Mouse (Mus musculus): ENCODE data around the gene Ackr3. TPM values are rescaled to one million over a fixed set of nuclear protein-coding genes. Genes with fewer than 3 reads are reported as not detected.
A peak's percentile ranks its signal among the peaks of the same experiment; 100 is the strongest.

Gene Ackr3
- total RNA-seq, 2 experiments from 2014 or later: 9.0 to 12.1 TPM

DNA sequence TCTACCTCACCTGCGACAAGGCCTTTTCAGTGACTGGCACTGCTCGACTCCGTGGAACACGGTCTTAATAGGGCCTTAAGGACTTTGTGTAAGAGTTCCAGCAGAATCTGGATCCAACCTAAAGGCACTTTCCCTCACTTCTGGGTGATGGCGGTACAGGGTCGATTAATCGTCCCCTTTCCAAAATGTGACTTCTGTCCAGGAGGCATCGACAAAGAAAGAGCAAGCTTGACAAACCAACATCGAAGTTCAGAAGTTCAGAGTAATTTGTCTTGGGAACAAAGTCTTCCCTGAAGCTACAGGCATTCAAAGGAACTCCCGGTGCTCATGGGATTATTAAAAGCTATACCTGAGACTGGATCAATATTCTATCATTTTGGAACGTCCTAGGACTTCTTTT lies 439 bp upstream of the Ackr3 start:
- no peak for DNase-seq (ENCODE audit: low spot score)

DNA sequence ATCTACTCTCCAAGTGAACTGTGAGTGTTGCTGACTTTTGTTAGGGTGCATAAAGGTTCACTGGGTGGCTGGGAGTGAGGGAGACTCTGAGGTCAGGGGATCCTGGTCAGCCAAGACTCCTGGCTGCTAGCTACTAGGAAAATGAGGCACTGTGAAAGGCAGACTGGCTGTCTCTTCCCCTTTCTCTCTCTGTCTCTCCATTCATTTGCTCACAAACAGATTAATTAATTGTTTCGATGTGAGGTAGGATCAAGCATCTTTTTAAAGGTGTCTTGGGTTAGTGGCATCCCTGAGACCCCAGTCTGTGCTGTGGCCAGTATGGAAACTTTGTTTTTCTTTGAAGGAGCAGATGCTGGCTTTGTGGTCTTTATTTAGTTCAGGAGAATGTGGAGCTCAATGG lies 1.0 kb downstream of the Ackr3 start:
- no peak for DNase-seq (ENCODE audit: low spot score)

DNA sequence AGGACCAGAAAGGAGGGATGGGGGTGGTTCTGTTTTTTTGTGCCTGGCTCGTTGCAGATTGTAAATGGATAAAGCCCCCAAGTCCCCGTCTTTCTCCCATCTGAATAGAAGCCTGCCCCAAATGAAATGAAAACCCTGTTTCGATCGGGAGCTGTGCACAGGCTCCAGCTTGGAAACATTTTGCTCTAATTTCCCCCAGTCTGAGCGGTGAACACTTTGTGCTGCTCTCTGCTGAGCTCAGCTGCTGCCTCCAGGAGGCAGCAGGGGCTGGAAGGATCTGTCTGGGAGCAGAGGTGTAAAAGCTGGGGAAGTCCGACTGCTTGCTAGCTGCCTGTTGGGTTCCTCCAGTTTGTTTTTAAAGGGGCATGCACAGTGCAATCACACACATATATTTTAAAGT lies 1.4 kb downstream of the Ackr3 start:
- peak; percentile 54 for DNase-seq (ENCODE audit: low spot score)

DNA sequence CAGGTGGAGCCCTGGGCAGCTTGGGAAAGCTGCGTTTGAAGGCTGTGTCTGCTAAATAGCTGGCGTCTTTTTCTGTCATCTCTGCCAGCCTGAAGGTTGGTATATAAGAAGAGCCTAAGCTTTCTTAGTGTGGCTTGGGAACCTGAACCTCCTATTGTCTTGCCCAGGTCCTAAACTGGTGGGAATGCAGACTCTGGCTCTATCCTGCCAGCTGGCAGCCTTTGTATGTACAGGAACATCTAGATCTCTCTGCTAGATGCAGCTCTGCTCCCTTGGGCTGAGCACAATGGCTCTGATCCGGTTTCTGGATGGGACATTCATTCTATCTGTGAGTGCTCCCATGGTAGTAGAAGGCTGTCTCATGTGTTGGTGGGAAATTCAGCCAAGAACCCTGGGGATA lies 2.9 kb downstream of the Ackr3 start:
- DNase-seq (ENCODE audit: low spot score): peak; percentile 24

DNA sequence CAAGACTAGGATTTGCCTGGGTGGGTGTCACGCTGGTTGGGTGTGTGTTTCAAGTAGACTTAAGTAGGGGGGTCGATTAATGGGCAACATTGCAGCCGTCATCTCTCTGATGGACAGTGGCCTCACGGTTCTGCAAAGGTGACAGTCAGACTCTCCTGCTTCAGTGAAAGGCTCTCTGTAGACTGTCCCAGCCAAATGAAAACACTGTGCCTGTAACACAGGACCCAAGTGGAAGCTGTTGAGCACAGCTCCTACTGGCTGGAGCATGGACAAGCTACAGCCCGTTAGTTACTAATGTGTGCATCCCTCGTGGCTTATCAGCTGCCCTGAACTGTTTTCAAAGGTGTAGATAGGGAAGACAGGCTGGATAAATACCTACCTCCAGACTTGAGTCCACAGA lies 3.5 kb downstream of the Ackr3 start:
- DNase-seq (ENCODE audit: low spot score): no peak

DNA sequence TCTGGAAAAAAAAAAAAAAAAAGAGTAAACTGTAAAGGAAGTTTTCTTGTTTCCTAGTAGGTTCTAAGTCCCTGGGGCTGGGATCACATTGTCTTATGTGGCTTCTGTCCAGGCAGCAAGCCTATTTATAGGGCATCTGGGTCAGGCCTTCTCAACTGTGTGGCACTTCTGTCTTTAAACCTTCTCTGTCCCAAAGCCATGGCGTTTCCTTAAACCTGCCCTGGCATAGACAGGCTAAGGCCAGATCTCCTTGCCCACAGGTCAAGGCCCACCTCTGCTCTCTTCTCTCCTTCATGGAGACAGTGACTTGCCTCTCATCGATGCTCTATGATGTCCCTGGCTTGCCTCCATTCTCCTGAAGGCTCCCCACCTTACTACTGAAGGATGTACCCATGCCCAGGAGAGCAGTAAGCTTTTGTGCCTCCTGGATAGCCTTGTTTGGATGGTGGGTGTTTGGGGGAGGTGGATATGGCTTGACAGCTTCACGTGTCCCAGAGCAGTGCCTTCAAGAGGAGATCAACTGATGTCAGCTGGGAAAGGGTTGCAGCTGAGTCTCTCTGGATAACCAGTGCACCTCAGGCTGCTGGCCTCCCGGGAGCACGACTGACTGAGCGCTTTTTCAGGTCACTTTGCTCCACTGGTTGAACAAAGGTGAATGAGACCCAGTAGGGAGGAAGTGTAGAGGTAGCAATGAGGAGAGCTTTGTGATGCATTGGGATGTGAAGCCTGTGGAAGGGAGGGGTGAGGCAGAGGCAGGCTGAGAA lies 4.1 kb downstream of the Ackr3 start:
- peak; percentile 56 for DNase-seq (ENCODE audit: low spot score)

DNA sequence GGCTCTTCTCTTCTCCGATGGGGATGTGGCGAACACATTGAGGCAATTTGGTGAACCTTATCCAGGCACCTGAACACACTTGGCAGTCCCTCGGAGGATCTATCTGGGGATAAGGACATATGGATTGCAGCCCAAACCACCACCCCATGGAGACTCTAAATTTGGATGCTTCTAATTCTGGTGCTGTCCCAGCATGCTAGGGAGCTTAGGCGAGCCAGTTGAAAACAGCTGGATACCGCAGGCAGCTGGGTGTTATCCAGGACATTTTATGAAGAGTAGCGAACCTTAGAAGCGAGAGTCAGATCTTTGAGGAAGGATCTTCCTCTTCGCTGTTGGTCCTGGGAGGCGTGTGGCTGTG lies 4.7 kb downstream of the Ackr3 start:
- DNase-seq (ENCODE audit: low spot score): peak; percentile 72

DNA sequence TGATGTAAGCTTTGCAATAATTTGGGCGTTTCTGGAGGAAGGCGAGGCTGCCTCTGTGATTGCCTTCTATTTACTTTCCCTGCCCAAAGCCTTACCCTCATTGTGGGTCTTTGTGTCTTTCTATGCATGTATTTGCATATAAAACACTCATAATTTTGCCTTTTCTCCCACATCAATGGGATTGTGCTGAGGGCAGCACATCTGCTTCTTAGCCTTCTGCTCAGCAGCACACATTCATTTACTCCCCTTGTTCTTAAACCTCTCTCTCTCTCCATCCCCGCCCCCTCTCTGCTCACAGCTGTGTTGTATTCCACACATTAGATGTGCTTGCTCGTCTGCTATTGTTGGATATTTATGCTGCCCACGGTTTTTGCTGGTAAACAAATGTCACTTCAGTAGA lies 5.3 kb downstream of the Ackr3 start:
- DNase-seq (ENCODE audit: low spot score): no peak

DNA sequence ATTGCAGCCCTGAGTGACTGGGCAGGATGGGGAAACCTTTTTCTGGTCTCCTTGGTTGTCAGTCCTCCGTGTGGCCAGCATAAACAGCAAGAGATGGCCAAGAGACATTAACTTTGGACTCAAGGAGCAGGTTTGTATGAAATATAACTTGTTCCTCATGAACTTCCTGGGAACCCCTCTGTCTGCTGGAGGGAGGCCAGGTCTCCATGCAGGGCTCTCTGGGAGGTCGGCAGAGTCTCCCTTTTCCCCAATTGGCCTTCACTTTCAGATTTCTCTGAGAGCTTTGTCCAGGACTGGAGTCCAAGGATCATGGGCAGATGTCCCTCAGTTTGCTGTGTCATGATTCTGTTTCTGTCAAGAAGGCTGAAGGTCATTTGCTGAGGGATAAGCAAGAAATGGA lies 6.0 kb downstream of the Ackr3 start:
- DNase-seq (ENCODE audit: low spot score): peak; percentile 43

DNA sequence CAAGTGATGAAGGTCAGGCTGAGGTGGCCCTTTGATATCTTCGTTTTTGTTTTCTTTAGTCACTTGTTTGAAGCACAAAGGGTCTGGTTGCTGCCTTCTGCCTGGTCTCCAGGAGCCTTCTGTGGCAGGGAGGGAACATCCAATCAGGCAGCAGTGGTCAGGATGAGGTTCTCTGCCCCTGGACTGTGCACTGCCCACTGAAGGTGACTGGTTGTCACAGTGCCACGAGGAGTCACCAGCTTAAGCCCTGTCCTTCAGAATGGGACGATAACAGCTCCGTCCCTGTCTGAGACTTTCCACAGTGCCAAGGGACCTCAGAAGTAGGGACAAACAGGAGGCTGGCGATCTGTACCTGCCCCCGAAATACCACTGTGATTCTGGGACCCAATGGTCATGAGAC lies 6.6 kb downstream of the Ackr3 start:
- no peak for DNase-seq (ENCODE audit: low spot score)

DNA sequence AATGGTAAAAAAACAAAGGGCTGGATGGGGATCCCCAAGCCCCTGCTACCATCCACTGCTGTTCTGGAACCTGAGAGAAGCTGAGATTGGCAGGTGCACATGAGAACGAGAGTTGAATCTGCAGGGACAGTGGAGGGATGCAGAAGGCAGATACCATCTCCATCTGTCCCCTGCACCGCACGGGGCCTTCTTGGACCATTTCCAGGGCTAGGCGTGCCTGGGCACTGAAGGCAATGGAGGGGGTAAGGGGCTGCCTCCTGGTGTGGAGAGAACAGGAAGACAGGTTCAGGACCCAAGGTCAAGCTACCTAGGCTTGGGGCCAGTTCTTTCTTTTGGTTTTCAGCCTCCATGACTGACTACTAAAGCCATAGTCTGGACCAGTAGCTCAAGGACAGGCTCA lies 7.0 kb downstream of the Ackr3 start:
- DNase-seq (ENCODE audit: low spot score): no peak

DNA sequence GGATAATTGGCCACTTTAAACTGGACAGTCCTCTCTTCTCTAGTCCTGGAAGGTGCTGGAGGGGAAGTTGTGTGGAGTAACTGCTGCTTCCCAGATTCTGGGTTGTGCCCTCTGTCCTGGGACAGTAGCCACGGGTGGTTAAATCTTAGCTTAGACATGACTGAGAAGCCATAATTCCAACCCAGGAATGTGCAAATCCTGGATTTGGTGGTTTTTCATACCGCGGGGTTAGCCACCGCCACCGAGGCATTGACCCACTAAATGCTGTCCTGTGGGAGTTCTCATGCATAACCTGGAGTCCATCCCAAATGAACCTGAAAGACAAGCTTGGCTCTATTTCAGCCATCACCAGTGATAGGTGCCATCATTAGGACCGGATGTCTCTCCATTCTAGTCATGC lies 8.6 kb downstream of the Ackr3 start:
- DNase-seq (ENCODE audit: low spot score): no peak

DNA sequence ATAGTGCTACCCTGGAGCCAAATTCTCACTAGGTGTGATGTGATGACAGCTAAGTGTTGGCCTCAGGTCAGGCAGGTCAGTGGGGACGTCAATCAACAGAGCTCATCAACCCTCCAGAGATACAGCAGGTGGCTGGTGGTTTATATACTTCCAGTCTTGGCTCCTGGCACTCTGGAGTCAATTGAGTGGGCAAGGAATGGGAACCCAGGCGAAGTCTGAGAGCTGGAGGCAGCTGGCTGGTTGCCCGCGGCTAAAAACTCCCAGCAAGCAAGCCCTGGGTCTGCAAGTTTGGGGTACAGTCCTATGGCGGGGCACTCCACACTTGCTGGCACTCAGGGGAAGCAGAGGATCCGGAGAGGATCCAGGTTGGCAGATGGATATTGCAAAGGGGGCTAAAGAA lies 9.1 kb downstream of the Ackr3 start:
- no peak for DNase-seq (ENCODE audit: low spot score)

DNA sequence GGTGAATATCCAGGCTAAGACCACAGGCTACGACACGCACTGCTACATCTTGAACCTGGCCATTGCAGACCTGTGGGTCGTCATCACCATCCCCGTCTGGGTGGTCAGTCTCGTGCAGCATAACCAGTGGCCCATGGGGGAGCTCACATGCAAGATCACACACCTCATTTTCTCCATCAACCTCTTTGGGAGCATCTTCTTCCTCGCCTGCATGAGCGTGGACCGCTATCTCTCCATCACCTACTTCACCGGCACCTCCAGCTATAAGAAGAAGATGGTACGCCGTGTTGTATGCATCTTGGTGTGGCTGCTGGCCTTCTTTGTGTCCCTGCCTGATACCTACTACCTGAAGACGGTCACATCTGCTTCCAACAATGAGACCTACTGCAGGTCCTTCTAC lies 10.2 kb downstream of the Ackr3 start:
- DNase-seq (ENCODE audit: low spot score): no peak

DNA sequence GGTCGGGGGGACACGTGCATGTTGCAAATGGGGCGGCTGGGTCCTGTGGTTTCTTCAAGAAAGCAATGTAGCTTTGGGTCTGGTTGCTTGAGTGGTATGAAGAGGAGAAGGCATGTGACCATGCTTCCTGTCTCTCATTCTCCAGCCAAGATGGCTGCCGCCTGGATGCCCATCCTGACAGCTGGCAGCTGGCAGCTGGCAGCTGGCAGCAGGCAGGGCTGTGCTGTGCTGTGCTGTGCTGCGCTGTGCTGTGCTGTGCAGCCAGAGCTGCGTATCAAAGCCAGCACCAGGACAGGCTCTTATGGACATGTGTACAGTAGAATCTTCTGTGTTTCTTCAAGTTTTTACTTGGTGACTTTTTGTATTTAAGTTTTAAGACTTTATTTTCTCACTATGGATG lies 11.1 kb downstream of the Ackr3 start:
- DNase-seq (ENCODE audit: low spot score): no peak

DNA sequence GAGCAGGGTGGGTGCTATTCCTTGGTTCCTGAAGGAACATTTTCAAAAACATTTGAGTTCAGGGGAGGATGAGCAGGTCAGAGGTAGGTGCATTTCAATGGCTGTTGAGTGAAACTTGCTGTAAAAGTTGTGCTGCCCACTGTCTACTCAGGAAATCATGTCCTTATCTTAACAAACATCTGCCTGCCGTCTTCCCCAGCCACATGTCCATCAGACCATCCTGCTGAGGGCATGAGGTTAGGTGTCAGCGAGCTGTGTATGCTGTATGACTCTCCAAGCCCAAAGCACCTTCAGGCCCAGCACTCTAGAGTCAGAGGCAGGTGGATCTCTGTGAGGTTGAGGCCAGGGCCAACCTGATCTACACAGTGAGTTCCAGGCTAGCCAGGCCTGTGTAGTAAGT lies 12.1 kb downstream of the Ackr3 start:
- DNase-seq (ENCODE audit: low spot score): no peak

DNA sequence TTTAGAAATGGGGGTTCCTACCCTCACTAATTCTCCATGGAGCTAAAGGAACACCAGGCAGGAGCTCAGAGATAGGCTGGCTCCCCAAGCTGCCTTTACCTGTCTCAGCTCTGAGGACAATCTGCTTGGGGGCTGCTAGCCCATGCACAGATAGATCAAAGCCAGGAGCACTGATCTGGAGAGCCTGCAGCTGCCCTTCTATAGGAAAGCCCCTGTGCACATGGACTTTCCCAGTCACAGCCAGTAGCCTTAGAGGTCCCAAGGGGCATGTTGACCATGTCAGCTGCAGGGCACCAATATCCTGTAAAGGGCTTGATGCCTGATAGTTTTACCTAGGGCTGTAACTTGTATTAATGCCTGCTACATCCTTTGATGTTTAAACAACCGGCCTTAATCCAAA lies 12.6 kb downstream of the Ackr3 start:
- DNase-seq (ENCODE audit: low spot score): no peak

DNA sequence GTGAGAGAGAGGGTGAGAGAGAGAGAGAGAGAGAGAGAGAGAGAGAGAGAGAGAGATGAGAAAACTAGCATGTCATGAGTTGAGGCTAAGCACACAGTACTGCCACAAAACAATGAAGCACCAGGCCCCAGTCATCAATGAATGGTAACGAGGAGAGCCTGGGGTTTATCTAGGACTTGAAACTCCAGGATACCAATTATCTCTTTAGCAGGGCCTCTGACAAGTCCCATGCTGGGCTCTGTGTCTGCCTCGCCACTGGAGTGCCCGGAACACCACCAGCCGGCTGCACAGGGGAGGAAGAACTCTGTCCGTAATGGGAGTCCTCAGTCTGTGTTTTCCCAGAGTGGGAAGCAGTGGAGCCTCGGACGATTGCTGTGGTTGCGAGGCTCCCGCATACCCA lies 16.5 kb downstream of the Ackr3 start:
- no peak for DNase-seq (ENCODE audit: low spot score)

DNA sequence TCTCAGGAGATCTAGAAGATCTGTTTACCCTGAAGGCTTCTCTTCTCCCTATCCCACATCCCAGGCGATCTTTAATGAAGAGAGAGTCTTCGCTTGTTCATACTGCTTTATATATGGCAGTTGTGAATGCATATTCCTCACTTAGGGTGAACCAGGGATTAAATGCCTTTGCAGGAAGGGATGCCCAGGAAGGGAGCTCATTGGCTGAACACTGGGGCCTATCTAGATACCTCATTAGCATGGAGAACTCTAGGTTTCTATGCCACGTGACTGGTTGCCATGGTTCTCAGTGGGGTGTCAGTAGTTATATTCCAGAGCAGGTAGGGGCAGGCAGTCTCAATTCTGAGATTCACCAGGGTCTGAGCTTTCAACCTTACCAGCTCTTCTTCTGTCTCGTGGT lies 17.1 kb downstream of the Ackr3 start:
- no peak for DNase-seq (ENCODE audit: low spot score)

DNA sequence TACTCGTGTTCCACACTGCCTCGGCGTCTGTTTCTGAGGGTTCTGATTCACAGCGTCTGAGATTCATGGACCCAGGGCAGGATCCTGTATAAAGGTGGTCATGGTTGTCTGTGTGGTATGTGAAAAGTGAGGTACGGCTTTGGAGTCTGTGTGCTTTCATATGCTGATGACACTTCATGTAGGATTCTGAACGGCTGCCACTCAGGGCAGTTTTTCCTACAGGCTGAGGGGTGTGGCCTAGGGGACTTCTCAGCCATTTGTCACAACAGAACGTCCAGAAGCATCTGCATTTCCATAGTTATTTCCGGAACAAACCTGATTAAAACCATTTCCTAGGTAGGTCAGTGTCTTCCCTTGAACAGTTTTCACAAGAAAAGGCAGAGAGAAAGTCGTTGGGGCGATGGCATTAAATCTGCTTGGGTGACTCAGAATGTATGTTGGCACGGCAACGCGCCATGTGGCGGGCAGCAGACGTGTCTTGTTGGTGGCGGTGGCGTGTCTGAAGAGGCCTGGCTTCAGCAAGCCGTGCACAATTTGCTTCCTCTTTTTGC lies 18.1 kb downstream of the Ackr3 start:
- no peak for DNase-seq (ENCODE audit: low spot score)

DNA sequence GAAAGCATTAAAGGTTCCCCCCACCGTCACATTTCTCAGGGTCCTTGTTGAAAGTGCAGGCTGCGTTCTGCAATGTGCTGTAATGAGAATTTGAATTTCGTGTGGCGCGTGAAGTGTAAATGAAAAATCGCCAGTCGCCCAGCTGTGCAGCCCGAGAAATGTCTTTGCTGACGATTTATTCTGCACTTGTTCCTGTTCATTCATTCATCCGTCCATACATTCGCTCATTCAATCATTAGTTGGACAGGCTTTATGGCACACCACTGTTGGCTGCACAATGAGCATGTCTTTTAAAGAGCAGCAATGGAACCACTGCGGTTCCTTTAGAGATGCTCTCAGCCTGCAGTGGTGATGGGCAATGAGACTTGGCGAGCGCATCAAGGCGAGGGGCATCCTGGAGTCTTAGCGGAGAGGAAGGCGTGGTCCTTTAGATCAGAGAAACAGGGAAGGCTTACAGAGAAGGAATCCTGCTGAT lies 18.7 kb downstream of the Ackr3 start:
- no peak for DNase-seq (ENCODE audit: low spot score)

DNA sequence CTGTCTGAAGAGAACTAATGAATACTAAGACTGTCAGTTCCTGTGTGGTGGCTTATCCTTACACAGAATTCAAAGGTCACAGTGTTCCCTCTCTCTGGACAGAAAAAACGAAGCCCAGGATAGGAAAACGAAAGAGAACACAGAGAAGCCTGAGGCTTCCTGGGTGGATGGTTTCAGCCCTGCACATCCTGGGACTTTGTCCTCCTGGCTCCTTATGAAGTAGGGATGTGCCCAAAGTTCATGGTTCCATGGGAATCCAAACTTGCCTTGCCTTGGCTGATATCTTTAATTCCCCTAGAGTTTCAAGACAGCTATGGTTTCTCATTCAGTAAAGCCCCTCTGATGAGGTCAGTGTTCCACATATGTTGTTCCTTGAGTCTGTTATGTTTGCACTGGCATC lies 19.2 kb downstream of the Ackr3 start:
- no peak for DNase-seq (ENCODE audit: low spot score)

DNA sequence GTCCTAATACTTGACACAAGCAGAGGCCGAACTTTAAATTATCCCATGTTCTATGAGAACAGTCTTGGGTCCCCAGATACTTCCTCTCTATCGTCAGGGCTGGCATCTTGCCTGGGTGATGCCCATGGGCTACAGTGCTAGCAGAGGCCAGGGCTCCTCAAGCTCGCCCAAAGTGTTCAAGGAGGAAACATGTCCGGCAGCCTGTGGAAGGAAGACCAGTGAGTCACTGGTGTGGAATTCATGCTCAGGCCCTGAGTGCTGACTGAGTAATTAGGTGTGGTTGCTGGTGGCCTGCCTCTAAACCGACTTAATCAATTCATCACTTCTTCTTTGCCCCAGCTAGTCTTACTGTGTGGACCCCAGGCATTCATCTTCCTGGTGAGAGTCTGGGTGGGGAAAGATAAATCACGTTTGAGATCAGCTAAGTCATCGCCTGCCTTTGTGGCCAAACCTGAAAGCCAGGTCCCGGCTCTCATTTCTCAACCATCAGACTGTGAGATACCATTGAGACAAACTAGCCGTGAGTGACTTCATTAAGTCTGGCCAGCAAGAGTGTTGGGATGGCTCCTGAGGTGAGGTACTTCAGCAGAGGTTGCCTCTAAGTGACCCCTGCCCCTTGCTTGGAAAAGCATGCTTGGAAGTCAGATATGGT lies 21.9 kb downstream of the Ackr3 start:
- DNase-seq (ENCODE audit: low spot score): peak; percentile 48
